In the genomic region with DNA sequence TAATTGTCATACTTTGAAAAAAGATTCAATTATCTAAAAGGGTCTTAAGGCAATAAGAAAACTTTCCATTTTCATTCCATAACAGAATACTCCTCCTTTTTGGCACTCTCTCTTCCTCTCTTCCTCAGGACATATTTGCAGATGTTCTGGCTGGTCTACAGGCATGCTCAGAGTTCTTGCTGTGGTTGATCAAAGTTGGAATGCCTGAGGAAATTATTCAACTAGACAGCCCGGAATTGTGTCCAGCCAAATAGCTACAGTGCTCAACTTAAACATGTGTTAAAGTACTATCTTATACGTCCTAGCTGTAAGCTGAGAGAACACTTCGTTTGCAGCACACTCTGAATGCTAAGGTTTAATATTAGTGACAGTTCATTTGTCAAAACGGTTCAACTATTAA, we compare ENCODE assay signal across 24 mouse cellular contexts. TPM values are rescaled to one million over a fixed set of nuclear protein-coding genes. Genes with fewer than 3 reads are reported as not detected.
DNase-seq lines count a peak whose midpoint lies in the region; ATAC-seq and TF ChIP-seq lines count a peak whose summit lies in the region.
"Had no signal": no experiment of that assay in that cellular context is flagged by ENCODE, and none has a peak within 500 bp of the region (broad histone marks: within the 10 kb centered on the region; RNA-seq: fewer than 3 reads in every experiment).

No protein-coding gene starts in this region.

- 0 out of 2 replicates have a peak, but pooled peaks have one; percentile 29 for ATAC-seq in kidney, embryonic 15.5 days (replicated peaks; ENCODE audit: low FRiP score)
- peak; percentile 94 for ATAC-seq in lung, embryonic 16.5 days (ENCODE audit: low read depth)
- ATAC-seq in limb, embryonic 15.5 days (ENCODE audit: insufficient number of reproducible peaks, low FRiP score, low TSS enrichment, low read depth): peak; percentile 48; the same call in 1 of the 2 replicates
- ATAC-seq: activated CD4-positive, CD25-positive, alpha-beta regulatory T cell, adult 4 months; forebrain, embryonic 14.5 days; hindbrain, embryonic 16.5 days; intestine, postnatal 0 days; liver, postnatal 0 days; Patski had no signal

- no peaks in the 10 kb centered on the region for H3K27me3 ChIP-seq in kidney, embryonic 15.5 days
- no peaks in the 10 kb centered on the region for H3K27me3 ChIP-seq in lung, embryonic 16.5 days (ENCODE audit: control insufficient read depth, insufficient read depth, low read depth, low read length)
- H3K27me3 ChIP-seq in limb, embryonic 15.5 days: no peaks in the 10 kb centered on the region
- H3K27me3 ChIP-seq: heart, embryonic 13.5 days; limb, embryonic 12.5 days; neural tube, embryonic 13.5 days; Patski had no signal

- no peak overlapping the region for H3K4me3 ChIP-seq in kidney, embryonic 15.5 days (replicated peaks)
- H3K4me3 ChIP-seq in lung, embryonic 16.5 days (ENCODE audit: low read length): no peak overlapping the region
- H3K4me3 ChIP-seq in lung, adult 2 months (replicated peaks; ENCODE audit: extremely low read depth, low read depth, low read length): no peak overlapping the region
- H3K4me3 ChIP-seq in limb, embryonic 15.5 days: no peak overlapping the region
- H3K4me3 ChIP-seq: gastrocnemius, adult 2 months; heart, embryonic 13.5 days; limb, embryonic 12.5 days; neural tube, embryonic 13.5 days had no signal

- H3K9ac ChIP-seq in kidney, embryonic 15.5 days: no peak overlapping the region
- H3K9ac ChIP-seq in lung, embryonic 16.5 days (ENCODE audit: low read length): no peak overlapping the region
- no peak overlapping the region for H3K9ac ChIP-seq in limb, embryonic 15.5 days
- H3K9ac ChIP-seq: heart, embryonic 13.5 days; limb, embryonic 12.5 days; liver, postnatal 0 days; neural tube, embryonic 13.5 days had no signal

- no peak for DNase-seq in kidney, adult 18-20 months
- no peak for DNase-seq in lung, adult 2 months
- DNase-seq in right cerebral cortex, postnatal 25 days: no peak
- no peak for DNase-seq in layer of hippocampus, adult 8-10 months (ENCODE audit: low spot score in 2 of 2)
- DNase-seq: adrenal gland, postnatal 25 days; B cell, adult 2 months; cerebellum, adult 18-20 months; gastrocnemius, adult 2 months; heart, postnatal 4 days; liver, postnatal 0 days; right cerebral cortex, postnatal 14 days; thymus, postnatal 25 days had no signal

- WGBS in kidney, embryonic 15.5 days: 63% methylated on average over 4 of the region's 4 CpGs
- 35% methylated on average over 4 of the region's 4 CpGs for WGBS in lung, embryonic 16.5 days
- 57% methylated on average over 4 of the region's 4 CpGs for WGBS in lung, adult 2 months
- 28% methylated on average over 4 of the region's 4 CpGs for WGBS in limb, embryonic 15.5 days

- no peak for TF ChIP-seq POLR2A in lung, adult 2 months (IDR thresholded peaks at IDR 0.05; ENCODE audit: borderline replicate concordance, extremely low read depth, low read depth, low read length)

- no peaks in the 10 kb centered on the region for H3K4me1 ChIP-seq in kidney, embryonic 15.5 days
- H3K4me1 ChIP-seq in lung, embryonic 16.5 days (replicated peaks; ENCODE audit: control insufficient read depth, insufficient read depth, low read length): no peaks in the 10 kb centered on the region
- H3K4me1 ChIP-seq in lung, adult 2 months (ENCODE audit: control insufficient read depth, insufficient read depth, low read length): no peaks in the 10 kb centered on the region
- no peaks in the 10 kb centered on the region for H3K4me1 ChIP-seq in limb, embryonic 15.5 days
- H3K4me1 ChIP-seq: heart, embryonic 13.5 days; limb, embryonic 12.5 days; neural tube, embryonic 13.5 days had no signal

- H3K9me3 ChIP-seq in kidney, embryonic 15.5 days (replicated peaks): no peaks in the 10 kb centered on the region
- H3K9me3 ChIP-seq in lung, embryonic 16.5 days (ENCODE audit: control insufficient read depth, low read length): no peaks in the 10 kb centered on the region
- H3K9me3 ChIP-seq in limb, embryonic 15.5 days: no peaks in the 10 kb centered on the region
- H3K9me3 ChIP-seq: heart, embryonic 13.5 days; limb, embryonic 12.5 days; neural tube, embryonic 13.5 days had no signal

- H3K36me3 ChIP-seq in kidney, embryonic 15.5 days: peaks cover 19% of the 10 kb centered on the region
- H3K36me3 ChIP-seq in lung, embryonic 16.5 days (ENCODE audit: control insufficient read depth, insufficient read depth, low read length): 0 out of 2 replicates have a peak, but pooled peaks cover 2% of the 10 kb centered on the region
- H3K36me3 ChIP-seq in limb, embryonic 15.5 days: peaks cover 17% of the 10 kb centered on the region

- no peak overlapping the region for H3K4me2 ChIP-seq in kidney, embryonic 15.5 days
- no peak overlapping the region for H3K4me2 ChIP-seq in lung, embryonic 16.5 days (ENCODE audit: low read depth, low read length)
- no peak overlapping the region for H3K4me2 ChIP-seq in limb, embryonic 15.5 days
- H3K4me2 ChIP-seq: heart, embryonic 13.5 days; limb, embryonic 12.5 days; midbrain, embryonic 11.5 days; neural tube, embryonic 13.5 days had no signal

- TF ChIP-seq CTCF in lung, adult 2 months (IDR thresholded peaks at IDR 0.05; ENCODE audit: insufficient read depth, low read length): no peak

- H3K27ac ChIP-seq in kidney, embryonic 15.5 days: no peak overlapping the region
- H3K27ac ChIP-seq in lung, embryonic 16.5 days (ENCODE audit: low read length): no peak overlapping the region
- H3K27ac ChIP-seq in limb, embryonic 15.5 days: peak overlapping the region; percentile 35; the same call in 1 of the 2 replicates
- H3K27ac ChIP-seq: gastrocnemius, adult 2 months; heart, embryonic 13.5 days; limb, embryonic 12.5 days; neural tube, embryonic 13.5 days had no signal

RNA-seq across cellular contexts. Expression of a gene that starts 41.7 kb away (rescaled TPM):
- polyA plus RNA-seq in kidney, embryonic 15.5 days (2015; fragmentation: Nextera tagmentation; extraction: Ambion mirVana): 21.6 and 22.0 TPM in 2 replicates
- polyA plus RNA-seq in lung, embryonic 16.5 days (2015; fragmentation: Nextera tagmentation; extraction: Ambion mirVana): 22.6 and 24.3 TPM in 2 replicates
- polyA plus RNA-seq in lung, adult 2 months (2012; rRNA removed): 2.5 and 3.3 TPM in 2 replicates
- polyA plus RNA-seq in limb, embryonic 15.5 days (2015; fragmentation: Nextera tagmentation; extraction: Ambion mirVana): 20.4 and 24.0 TPM in 2 replicates
- total RNA-seq in layer of hippocampus, adult 8-10 months (2022): 10 to 100 TPM; 26.4 to 32.8 (median 31.3) TPM

Comparison
In these comparisons a context has a peak if more than half of its experiments do, and no peak if none do; other contexts are left out.
1. ATAC-seq: peak in every context shown above with its lines; median percentile 94 in lung, embryonic 16.5 days; 48 in limb, embryonic 15.5 days; 29 in kidney, embryonic 15.5 days.